Mouse (Mus musculus) large intestine, adult 2 months (tissue): ENCODE data around the gene Hacl1. TPM values are rescaled to one million over a fixed set of nuclear protein-coding genes. Genes with fewer than 3 reads are reported as not detected.
A peak's percentile ranks its signal among the peaks of the same experiment; 100 is the strongest.

ENCODE experiments used
- DNase-seq: peaks from one replicate; pipeline ENCODE4 v3.0.0-alpha.2; 2012; ENCODE audit warnings: low read depth, low spot score
- WGBS: fragments of 180-500 bp; shearing (Covaris S2); methylation state at CpG from one replicate; pipeline ENCODE4 v1.1.7; 2018; 5-methylcytosine and 5-hydroxymethylcytosine counted together
- polyA plus RNA-seq: library from polyadenylated mRNA; depleted of rRNA; stranded (reverse); fragments of >200 nt; gene quantifications from 2 replicates; pipeline ENCODE4 v1.2.3, GENCODE M21; 2012; rRNA removed

Hacl1 gene
- polyA plus RNA-seq, result 7.2 and 8.0 TPM in 2 replicates

GRCm38 (mm10) chr14:31640890-31641505, at the start of gene Hacl1, which contains the start of gene Btd:
Hacl1 (minus strand) TSS chr14:31641286.
Btd (plus strand) TSS chr14:31641028.
- peak; percentile 91 for DNase-seq
- WGBS, result 1% methylated on average over 30 of the region's 30 CpGs

- DNase-seq, result no peak
- 81% methylated on average over 1 of the region's 1 CpGs for WGBS
These were observed 45.1 kb upstream of the Hacl1 start for GRCm38 (mm10) chr14:31686231-31686630.

- 76% methylated on average over 10 of the region's 10 CpGs for WGBS
- no peak for DNase-seq
These were observed 44.6 kb upstream of the Hacl1 start for GRCm38 (mm10) chr14:31685680-31686079.

GRCm38 (mm10) chr14:31684343-31685040, 43.4 kb upstream of the Hacl1 start:
- no peak for DNase-seq
- 63% methylated on average over 7 of the region's 7 CpGs for WGBS

- WGBS, result 66% methylated on average over 2 of the region's 2 CpGs
- no peak for DNase-seq
These were observed 42.5 kb upstream of the Hacl1 start for GRCm38 (mm10) chr14:31683610-31684009.

DNA sequence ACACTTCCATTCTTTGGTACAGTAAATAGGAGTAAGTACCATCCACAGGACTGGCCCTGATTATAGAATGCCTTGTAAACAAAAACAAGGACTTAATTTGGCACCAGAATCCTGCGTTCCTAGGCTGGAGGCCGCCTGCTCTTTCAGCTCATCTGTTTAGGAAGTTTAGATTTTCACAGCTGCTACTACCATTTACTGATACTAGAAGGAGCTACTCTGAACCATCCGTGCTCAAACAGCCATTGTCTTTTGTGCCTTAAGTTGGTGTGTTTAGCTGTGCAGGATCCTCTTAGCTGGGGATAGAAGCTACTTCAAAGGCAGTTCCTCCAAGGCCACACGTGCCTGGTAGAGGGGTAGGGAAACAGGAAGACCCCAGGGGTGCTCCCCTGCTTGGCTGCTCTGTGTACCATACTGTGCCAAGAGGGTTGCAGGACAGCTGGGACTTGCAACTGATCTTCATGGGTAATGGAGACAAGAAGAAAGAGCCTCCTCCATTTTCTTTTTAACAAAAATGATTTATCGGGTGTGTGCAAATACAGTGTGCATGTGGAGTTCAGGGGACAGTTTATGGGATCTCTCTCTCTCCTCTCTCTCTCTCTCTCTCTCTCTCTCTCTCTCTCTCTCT, 41.0 kb upstream of the Hacl1 start:
- DNase-seq, result no peak
- 53% methylated on average over 5 of the region's 5 CpGs for WGBS

DNA sequence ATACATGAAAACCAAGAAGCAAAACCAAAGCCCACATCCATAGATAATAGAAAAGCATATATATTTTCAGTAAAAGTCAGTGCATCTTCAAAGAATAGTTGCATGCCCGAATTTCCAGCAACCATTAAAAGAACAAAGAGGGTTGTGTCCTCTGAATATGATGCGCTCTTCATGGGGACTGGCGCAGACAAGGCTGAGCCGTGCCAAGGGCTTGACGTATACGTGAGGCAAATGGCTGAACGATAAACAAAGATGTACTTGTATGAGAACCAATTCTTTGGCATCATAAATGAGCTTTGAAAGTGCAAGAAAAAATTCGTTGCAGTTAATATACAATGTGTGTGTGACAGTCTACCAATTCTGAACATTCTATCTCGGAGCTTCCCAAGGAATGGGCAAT, 40.2 kb upstream of the Hacl1 start:
- no peak for DNase-seq
- WGBS, result 75% methylated on average over 9 of the region's 9 CpGs

DNA sequence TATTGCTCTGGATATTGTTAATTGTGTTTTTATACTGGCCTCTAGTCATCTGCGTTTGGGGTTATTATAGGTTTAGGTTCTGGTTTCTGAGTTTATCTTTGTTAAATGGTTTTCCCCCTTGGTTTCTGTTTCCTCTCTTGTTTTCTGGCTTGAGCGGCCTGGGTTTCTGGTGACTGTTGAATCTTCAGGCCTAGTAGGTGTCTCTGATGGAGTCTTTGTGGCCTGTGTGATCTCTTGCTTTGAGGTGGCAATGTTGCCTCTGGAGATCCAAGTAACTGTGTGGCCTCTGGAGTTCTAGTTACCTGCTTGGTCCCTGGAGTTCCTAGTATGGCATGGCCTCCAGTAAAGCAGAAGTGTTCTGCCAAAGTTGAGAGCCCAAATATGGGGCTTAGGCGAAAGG, 39.6 kb upstream of the Hacl1 start:
- DNase-seq, result no peak
- 87% methylated on average over 3 of the region's 3 CpGs for WGBS

DNA sequence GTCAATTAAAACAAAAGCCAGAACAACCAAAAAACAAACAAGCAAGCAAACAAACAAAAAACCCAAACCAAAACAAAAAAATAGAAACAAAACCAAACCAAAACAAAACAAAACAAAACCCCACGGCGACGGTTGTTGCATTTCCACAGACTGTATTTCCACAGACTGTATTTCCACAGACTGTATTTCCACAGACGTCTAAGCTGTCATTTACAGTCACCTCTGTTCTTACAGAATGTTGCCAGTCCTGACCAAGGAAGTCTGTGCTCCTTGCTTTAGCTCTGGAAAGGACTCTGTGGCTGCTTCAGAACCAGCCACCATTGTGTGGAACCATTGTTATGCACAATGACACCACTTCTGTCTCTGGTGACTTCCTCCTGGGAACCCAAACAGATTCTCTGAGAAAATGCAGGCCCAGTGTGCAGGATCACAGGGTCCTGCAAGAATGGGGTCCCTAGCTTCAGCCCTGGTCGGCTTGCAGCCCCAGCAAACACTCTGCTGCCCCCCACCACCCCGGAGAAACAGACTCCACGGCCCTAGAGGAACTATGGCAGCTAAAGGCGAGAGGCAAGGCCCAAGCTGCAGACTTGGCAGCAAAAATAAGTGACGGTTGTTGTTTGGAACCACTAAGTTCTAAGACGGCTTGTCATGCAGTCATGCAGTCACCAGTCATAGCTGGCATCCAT, 30.7 kb upstream of the Hacl1 start:
- 76% methylated on average over 10 of the region's 10 CpGs for WGBS
- DNase-seq, result no peak

DNA sequence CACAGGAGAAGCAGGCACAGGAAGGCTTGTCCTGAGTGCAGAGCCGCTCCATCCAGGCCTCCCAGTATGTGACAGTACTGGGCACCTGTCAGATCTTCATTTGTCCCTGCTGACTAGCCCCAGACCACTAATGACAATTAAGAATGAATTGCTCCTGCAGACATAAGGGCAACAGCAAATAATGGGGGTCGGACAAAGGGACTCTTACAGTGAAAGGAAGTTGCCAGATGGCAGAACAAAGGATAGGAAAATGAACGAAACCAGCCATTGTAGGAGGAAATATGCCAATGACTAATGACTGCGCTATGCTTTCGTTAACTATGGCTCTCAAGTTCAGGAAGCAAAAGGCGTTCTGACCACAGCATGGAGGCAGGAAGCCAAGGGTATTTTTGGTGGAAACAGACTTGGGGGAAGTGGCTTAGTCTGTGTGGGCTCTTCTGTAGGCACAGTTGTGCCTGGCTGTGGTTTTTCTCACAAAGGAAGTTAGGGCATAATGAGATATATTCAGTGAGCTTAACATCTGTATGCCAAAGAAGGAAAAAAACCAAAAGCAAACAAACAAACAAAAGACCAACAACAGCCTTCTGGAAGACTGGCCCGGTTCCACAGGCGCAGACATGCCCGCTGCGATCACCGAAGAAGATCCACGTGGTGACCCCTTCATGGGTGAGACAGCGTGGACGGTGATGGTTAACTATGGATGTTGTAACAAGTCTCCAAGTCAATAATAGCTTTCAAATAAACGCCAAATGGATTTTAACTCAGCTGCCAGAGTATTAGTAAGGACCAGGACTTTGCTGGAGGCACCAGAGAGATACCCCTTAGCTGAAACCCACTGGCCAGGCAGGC, 28.8 kb upstream of the Hacl1 start:
- DNase-seq, result no peak
- 68% methylated on average over 15 of the region's 15 CpGs for WGBS

DNA sequence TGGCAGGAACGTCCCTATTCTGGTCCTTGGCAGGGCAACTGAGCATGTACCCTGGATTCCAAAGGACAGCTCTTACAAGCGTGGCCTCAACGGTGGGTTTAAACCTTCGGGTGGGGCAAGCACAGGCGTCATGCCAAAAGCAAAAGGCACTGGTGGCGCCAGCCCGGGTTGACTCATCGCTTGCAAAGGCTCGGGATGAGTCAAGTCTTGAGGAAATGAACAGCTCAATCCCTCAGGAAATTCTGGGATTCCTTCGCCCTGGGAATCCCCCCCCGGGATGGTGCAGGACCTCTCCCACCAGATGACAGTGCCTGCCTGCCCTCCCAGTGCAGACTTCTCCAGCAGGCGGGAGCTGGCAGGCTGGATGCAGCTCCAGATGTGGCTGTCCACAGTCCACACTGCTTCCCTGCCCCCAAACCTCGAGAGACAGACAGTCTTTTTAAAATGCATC, 28.1 kb upstream of the Hacl1 start:
- no peak for DNase-seq

GRCm38 (mm10) chr14:31668326-31668725, 27.2 kb upstream of the Hacl1 start:
- WGBS, result 85% methylated on average over 13 of the region's 13 CpGs
- DNase-seq, result no peak

More for the DNA sequence above, 28.1 kb upstream of the Hacl1 start:
- 15% methylated on average over 13 of the region's 13 CpGs for WGBS

DNA sequence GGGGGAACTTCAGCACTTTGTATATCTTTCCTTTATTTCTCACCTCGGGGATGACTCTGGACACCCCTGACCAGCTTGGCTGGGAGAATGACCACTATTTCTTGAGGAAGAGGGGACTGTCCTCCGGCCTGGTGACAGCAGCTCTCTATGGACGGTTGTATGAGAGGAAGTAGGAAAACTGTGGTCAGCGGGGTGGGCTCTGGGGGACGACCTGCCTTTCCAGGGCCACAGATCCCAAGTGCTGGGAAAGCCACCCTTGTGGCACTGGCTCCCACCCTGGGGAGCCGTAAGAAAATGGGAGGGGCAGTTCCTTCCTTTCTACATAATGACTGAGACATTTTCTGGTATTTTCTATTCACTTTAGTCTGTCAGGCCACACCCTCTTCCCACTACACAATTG, 26.7 kb upstream of the Hacl1 start:
- no peak for DNase-seq
- WGBS, result 85% methylated on average over 6 of the region's 6 CpGs

DNA sequence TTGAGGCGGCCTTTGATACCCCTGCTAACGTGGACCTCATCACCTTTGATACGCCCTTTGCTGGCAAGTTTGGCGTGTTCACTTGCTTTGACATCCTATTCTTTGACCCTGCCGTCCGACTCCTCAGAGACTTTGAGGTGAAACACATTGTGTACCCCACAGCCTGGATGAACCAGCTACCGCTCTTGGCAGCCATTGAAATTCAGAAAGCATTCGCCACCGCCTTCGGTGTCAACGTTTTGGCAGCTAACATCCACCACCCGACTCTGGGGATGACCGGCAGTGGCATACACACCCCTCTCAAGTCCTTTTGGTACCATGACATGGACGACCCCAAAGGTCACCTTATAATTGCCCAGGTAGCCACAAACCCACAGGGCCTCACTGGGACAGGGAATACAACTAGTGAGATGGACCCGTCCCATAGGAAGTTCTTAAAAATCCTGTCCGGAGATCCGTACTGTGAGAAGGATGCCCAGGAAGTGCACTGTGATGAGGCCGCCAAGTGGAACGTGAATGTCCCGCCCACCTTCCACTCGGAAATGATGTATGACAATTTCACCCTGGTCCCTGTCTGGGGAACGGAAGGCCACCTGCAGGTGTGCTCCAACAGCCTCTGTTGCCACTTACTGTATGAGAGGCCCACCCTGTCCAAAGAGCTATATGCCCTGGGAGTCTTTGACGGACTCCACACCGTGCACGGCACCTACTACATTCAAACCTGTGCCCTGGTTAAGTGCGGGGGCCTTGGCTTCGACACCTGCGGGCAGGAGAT, 26.0 kb upstream of the Hacl1 start:
- WGBS, result 94% methylated on average over 28 of the region's 28 CpGs

DNA sequence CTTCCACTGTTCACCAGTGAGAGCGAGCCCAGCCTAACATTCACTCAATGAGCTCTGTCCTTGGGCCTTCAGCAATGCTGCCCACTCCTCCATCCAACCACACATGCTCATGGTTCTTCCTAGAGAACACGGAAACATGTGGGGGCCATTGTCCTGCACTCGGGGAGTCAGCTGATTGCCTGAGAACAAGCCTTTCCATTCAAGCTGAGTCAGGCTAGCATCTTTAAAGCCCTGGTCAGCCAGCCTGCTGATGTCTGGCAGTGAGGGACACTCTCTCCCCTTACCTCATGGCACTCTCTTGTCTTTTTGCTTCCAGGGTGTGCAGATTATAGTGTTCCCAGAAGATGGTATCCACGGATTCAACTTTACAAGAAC, 24.5 kb upstream of the Hacl1 start:
- no peak for DNase-seq
- 77% methylated on average over 4 of the region's 4 CpGs for WGBS

More for the DNA sequence above, 26.0 kb upstream of the Hacl1 start:
- DNase-seq, result no peak

DNA sequence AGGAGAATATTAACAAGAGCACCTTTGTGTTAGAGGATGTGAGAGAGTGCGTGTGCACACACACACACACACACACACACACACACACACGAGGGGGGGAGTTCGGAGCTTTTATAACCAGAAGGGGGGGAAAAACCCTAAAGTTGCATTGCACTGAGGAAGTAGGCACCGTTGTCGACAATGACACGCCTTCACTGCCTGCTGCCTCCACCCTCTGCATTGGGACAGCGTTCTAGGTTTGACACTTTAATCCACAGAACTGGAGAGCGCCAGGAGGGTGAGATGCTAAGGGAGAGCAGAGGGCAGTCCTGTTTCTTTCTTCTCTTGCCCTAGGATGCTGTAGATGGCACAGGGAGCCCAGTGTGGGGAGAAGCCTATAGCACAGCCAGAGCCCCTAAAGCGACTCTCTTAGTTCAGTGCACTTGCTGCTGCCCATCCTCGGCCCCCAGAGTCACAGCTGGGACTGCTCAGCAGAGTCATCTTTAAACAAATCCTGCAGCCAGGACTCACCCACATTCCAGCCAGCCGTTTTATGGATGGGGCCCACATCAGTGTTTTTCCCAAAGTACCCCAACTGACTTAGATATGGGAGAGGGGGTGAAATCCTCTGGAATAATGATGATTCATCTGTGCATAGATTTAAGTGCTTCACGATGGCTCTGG, 23.9 kb upstream of the Hacl1 start:
- WGBS, result 31% methylated on average over 12 of the region's 12 CpGs
- no peak for DNase-seq

GRCm38 (mm10) chr14:31664100-31664902, 23.2 kb upstream of the Hacl1 start:
- WGBS, result 57% methylated on average over 18 of the region's 18 CpGs
- DNase-seq, result no peak
